Mouse (Mus musculus): ENCODE measurements at regions not wholly inside any gene's neighbourhood (a gene's known extent, or its start where the extent isn't known, plus 50 kb on each side); places are given as distances from the start of the nearest gene placed in this dataset.

DNA sequence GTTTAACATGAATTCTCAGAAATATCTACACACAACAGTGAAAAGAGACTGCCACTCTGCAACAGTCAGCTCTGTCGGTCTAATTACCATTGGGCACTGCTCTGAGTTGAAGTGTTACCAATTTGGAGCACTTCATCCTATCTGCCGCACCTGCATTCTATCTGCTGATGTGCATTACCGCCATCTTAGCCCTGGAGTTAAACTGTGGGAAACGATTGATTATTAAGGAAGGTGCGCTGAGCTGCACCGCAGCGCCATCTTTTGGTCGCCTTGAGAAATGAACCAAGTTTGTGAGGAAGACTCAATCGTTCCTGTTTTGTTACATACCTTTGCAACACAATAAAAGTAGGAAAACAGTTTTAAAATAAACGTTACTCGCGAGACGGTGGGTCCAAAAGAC is 110.5 kb downstream of the Rergl start:
- no peak for DNase-seq (ENCODE audit: low spot score)

DNA sequence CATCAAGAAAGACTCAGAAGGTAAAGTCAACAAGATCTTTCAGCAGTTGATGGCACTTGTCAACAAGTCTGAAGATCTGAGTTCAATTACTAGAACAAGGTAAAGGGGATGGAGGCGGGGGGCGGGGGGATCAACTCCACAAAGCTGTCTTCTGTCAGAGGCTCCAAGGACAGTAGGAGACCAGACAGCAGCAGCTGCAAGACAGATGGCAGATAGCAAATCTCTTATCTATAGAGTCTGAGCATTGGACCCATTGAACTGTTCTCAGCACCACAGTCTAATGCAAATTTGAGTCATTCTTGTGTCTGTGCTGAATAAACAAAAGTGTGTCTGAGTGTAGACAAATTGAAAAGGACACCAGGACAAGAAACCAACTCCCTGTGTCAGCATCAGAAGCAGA is 150.8 kb downstream of the Rergl start:
- DNase-seq (ENCODE audit: low spot score): no peak

DNA sequence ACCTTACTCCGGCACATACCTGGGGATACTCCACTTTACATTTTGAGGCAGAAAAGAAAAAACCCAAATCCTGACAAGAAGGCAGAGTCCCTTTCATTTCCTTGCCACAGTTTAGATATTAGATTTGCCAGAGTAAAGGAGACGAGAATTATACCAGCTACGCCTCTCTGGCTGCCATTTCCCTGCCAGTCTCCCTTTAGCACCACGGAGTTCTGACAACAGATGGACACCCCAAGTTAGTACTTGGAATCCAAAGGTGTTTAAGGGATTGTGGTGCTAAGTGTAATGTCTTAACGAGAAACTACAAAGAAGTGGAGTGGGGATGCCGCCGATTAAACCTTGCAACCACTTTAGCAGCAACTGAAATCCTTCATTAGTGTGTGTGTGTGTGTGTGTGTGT is 176.6 kb downstream of the Rergl start:
- DNase-seq (ENCODE audit: low spot score): no peak

DNA sequence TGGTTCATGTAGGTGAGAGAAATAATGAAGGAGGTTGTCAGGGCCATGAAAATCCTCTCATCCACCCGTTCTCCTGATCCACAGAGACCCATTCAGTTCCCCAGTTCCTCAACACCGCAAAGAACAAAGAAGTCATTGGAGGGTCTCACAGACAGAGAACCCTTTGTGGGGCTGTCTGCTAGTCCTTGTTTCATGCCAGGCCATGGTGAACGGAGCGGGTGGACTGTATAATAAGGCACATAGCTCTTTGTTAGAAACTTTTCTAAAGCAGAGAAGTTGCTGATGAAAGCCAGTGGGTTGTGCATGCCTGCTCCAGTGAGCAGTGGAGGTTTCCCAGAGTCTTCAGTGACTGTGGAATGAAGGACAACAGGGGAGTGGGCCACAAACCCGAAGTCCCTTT is 194.1 kb downstream of the Rergl start:
- no peak for DNase-seq (ENCODE audit: low spot score)

DNA sequence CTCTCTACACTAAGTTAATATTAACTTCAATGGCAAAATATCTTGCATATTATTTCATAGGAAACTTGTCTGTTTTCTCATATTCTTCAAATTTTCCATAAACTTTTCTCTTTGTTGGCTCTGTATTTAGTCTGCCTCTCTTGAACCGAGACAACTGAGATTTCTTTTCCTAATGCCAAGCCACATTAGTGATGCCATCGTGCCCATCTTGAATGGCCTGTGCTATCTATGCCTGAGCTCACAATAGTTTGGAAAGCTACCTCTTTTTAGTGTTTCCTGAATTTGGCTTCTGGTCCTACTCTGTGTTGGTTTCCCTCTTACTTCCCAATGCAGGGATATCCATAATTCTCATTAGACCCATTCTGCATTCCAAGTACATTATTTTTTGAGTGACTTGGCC is 197.5 kb downstream of the Rergl start:
- DNase-seq (ENCODE audit: low spot score): no peak

DNA sequence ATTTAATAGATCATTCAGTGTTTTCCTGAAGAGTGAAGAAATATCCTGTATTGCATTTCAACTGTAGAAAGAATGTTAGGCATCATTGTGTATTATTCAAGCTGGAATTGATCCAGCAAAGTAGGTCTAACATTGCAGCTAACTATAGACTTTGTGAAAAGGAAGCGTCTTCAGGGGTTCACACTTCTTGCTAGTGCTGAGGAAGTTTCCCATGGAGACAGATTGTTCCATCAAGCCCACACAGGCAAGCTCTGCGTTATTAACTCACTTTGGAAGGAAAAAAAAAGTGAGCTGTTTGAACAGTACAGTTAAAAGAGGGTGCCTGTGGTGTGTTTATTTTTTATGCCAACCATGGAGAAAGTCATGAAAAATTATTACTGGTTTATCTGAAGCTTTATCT is 206.1 kb downstream of the Rergl start:
- DNase-seq (ENCODE audit: low spot score): no peak

DNA sequence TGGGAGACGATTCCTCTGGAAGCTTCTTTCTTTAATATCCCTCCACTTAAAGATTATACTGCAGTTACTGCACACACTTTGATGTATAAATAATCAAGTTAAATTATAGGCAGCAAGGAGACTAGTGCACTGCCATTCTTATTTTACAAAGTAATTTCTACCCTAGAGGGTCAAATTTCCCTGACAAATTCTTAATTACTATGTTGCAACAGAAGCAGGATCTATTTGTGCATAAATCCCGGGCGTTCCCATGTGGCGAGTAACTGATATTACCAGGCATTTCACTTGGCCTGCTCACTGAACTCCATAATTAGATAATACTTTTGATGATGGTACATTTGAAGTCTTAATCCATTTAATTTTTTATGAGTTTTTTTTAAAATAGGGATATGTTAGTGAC is 222.7 kb downstream of the Rergl start:
- DNase-seq (ENCODE audit: low spot score): no peak

DNA sequence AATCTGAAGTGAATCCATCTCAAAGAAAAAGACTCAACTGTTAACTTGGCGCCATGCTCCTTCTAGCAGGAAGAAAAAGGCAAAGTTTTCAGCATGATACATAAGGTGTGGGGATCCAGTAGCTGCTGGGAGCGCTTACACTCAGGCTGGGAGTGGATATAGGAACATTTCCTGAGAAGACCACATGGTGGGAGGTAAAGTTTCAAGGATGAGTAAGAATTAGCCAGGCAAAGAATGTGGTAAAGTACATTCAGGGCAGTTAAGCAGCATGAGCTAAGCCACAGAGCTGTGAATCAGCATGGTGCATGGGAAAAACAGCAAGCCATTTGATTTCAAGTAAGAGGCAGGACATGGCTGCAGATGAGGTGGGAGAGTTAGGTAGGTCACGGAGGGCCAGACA is 226.3 kb downstream of the Rergl start:
- DNase-seq (ENCODE audit: low spot score): no peak

DNA sequence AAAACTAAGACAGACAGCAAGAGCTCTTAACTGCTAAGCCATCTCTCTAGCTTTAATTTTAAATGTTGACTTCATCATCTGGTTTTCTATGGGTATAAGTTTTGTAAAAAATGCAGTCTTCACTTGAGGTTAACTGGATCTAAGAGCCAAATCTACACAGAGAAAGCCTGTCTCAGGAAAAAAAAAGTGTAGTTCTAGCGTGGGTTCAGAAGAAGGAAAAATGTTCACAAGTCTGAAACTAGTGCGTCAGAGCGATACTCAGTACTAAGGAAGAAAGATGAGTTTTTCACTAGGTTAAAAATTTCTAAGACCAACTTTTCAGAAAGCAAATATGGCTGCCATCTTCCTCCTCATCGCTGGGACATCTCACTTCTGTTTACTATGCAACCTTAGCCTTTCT is 248.1 kb downstream of the Rergl start:
- DNase-seq (ENCODE audit: low spot score): no peak

DNA sequence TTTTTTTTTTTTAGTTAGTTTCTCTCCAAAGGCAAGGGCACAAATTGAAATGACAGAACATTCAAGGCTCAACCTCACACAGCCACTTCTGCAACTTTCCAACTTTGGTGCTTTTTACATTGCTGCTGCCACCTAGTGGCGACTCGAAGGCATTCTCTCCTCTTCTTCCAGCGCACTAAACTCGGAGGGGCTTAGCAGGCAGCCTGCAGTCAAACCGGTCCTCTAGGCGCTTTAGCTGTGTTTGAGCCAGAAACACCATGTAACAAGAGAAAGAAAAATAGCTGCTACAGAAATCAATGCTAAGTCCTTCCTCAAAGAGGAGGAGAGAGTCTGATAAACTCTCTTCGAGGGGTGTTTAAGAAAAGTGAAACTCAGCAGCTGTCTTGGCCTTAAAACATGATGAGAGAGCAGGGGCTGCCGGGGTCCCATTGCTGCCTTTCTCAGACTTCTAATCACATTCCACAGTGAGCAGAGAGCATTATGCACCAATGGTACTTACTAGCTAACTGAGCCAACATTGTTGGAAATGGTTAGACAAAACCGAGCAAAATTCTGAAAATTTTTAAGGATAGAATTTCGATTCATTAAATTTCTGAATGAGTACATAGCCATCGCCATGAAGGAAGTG is 252.7 kb downstream of the Rergl start:
- DNase-seq (ENCODE audit: low spot score): peak; percentile 76

DNA sequence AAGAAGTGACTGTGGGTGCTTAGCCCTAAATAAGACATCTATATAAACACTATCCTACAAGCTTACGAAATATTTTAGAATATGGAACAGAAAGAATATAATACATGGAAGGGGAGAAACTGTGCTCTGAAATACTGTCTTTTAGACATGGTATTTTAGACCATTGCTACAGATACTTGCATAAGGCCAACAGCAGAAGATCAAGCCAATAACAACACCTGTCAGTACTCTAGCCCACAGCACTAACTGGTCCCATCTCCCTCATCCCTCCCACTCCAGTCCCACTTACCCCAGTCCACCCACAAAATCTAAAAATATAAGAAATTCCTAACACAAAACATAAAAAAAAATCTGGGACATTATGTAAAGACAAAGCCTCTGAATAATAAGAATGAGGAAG is 275.6 kb downstream of the Rergl start:
- no peak for DNase-seq (ENCODE audit: low spot score)

DNA sequence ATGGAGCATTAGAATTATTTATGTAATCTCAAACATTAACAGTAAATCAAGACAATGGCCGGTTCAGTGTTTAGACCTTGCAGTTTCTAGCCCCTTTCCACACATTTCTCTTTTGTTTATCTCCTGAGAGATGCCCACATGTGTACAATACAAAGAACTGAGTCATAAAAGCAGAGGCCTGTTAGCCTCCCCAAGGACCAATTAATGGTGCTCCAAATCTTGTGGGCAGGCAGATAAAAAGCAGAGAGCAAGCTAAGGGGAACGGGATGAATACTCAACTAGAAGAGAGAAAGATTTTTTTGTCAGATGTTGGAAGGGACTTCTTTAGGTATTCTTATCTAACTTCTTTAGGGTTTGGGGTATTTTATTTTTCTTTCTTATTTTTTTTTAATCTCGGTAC is 287.3 kb downstream of the Rergl start:
- no peak for DNase-seq (ENCODE audit: low spot score)

DNA sequence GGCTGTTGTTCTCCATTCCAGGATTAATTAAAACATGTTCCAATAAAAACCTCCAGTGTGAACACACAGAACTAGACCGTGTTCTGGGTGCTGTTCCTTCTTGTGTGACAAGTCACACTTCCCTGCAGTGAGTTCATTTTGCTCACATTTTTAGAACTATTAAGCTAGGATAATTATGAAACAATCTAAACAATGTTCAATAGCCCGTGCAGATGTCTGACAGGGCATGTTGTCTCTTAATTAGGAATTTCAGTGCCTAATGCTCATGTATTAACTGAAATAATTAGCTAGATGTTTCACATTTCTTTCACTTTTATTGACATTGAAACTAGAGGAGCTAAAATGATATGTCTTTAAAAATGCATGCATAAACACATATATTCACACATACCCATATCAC is 291.5 kb downstream of the Rergl start:
- no peak for DNase-seq (ENCODE audit: low spot score)

DNA sequence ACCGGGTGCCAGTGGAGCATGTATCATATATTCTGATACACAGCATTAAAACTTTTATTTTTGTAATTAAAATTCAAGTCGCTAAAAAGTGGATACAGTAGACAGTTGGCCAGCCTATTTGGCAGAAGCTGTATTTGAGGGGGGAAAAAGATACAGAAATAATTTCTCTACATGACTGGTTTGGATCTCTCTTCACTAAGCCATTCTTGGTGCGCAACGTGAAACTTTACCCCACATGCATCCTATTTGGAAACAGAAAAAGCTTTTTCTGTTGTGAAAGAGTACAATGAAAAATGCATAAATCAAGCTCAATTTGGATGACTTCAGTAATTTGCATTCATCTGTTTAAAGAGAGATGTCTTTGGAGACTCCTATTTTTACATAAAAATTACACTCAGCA is 303.2 kb downstream of the Rergl start:
- DNase-seq (ENCODE audit: low spot score): no peak

DNA sequence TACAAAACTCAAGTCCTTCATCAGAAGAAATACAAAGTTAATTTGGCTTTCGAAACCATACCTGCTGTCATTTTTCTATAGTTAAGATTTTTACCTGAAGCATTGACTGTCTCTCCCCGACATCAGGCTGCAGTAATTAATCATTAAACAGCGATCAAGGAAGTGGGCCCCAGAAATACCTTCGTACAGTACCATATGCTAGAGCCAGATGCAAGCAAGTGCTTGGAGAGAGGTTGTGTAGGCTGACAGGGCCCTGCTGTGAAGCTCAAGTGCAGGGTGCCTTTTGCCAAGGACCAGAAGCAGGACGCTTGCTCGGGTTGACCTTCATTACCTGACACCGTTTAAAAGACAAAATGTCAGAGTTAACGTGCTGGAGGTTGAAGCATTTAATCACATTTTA is 315.3 kb downstream of the Rergl start:
- no peak for DNase-seq (ENCODE audit: low spot score)

DNA sequence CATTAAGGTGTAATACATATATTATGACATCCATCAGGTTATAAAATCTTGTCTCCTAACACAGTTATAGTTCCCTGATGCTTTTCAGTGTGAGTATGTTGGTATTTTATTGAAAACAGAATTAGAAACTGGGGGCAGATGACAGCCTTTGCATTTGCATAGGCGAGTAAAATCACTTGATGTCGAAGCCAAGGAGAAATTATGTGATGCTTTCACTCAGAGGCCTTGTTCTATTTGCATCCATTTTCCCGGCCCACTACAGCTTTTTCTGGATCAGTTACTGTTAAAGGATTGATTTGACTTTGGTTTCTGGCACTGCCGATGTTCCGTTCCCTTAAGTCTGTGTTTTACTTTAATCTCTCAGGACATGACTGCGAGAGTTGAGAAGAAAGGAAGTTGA is 341.4 kb downstream of the Rergl start:
- DNase-seq (ENCODE audit: low spot score): no peak

DNA sequence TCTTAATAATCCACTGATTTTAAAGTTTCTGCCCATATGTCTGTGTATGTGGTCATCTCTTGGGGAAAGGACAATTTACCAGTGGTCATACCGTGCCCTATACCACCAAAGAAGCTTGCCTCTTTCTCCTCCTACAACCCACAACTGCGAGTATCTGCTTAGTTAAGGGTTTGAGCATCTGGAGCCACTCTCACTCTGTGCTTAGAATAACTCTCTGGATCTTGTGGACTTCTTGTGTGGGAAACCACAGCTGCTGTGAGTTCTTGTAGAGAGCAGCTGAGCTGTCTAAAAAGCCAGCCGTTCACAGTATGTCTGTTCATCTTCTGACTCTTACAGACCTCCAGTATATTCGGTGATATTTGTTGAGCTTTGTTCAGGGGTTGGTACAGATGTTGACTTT is 342.0 kb downstream of the Rergl start:
- no peak for DNase-seq (ENCODE audit: low spot score)

DNA sequence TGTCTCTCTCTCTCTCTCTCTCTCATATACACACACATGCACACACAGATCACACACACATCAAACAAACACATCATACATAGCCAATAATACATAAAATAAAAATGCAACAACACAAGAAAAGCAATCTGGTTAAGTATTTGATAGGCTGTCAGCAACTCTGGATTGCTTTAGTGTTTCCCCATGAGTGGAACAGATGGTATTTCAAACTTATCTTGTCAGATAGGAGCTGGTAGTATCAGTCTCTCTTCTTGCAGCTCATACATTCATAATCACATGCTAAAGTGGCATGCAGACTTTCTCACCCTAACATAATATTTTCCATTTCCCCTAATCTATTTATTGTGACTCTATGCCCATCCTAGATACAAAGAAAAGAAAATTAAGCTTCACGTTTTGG is 347.0 kb downstream of the Rergl start:
- no peak for DNase-seq (ENCODE audit: low spot score)

DNA sequence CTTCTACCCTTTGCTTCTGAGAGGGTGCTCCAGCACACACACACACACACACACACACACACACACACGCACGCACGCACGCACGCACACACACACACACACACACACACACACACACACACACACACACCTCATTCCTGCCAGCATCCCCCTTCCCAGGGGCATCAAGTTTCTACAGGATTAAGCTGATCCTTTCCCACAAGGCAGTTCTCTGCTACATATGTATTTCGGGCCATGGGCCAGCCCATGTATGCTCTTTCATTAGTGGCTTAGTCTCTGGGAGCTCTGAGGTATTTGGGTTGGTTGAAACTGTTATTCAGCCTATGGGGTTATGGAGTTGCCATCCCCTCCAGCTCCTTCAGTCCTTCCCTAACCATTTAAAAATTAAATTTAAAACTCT is 366.1 kb downstream of the Rergl start:
- DNase-seq (ENCODE audit: low spot score): no peak

DNA sequence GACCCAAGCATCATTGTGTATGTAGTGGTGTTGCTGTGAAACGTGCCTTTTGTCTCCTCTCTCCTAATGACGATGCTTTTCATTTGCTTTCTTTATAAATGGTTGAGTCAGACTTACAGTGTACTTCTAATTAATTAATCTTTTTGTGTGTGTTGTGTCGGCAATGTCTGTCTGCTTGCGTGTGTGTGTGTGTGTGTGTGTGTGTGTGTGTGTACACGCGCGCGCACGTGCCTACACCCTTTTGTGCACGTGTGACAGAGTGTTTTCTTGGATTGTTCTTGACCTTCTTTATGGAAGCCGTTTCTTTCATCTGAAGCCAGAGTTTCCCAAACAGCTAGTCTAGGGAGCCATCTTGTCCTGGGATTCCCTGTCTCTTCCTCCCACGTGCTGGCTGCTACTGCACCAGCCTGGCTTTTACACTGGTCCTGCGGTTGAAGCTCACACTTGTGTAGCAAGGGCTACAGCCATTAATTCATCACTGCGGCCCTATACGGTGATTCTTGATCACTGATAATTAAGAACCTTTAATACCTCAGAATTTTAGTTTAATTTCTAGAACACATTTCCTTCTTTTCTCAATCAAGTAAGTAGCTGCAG is 369.6 kb downstream of the Rergl start:
- DNase-seq (ENCODE audit: low spot score): no peak

DNA sequence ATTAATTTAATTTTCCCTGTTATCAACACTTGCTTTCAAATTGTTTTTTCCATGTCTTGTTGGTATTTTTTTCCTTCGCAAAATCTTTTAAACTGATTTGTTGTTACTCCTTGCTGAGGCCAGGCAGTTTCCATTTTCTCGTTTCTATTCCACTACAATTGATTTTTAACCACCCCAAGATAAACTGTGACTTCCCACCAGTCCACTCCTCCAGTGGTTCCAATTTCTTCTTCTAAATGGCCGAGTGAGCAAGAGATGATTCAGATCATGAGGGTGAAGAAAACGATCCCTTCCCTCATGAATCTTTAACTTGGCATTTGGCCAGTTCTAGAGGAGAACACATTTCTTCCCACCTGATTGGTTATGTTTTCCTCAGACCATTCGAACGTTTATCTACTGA is 393.5 kb downstream of the Rergl start:
- DNase-seq (ENCODE audit: low spot score): no peak

DNA sequence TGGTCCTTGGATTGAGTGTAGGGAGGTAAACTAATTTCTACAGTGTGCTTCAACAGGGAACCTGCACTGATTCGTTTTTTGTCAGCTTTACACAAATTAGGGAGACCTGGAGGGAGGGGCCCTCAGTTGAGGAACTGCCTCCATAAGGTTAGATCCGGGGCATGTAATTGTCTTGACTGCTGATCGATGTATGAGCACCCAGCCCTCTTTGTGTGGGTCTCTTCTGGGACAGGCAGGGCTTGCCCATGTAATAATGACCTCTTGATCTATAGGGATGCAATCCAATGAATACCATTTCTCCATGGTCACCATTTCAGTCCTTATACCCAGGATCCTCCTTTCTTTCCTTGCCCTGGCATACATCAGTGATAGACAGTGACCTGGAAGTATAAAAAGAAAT is 398.4 kb downstream of the Rergl start:
- no peak for DNase-seq (ENCODE audit: low spot score)

DNA sequence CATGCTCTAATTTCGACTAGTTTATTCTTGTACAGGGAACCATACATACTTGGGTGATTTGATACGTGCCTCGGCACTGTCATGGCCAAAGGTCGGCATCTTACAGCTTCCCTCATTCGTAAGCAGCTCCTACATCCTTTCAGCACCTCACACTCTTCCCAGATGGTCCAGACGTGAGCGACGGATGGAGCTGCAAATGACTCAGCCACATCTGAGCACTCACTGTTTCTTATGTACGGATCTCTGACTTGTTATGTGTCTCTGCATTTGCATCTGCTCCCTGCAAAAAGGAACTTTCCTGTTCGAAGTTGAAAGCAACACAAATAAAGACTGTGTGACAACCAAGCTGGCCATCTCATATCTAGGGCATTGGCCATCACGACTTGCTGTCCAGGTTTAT is 402.5 kb downstream of the Rergl start:
- no peak for DNase-seq (ENCODE audit: low spot score)

DNA sequence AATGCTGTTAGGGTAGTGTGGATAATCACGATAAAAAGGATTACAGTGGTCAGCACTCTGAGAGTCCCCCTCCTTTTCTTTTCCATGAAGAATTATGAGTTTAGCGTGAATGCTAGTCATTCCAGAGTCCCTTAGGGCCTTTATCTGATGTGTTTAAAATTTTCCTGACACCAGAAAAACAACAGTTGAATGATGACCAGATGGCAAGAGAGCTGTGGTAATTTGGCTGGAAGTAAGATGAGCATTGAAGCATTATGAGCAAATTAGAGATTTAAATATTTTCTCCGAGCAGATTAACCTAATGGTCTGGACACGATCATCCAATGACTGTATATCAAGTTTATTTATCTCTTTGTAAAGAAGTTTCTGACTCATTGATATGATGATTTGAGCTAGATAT is 417.1 kb upstream of the Igbp1b start:
- DNase-seq (ENCODE audit: low spot score): no peak

DNA sequence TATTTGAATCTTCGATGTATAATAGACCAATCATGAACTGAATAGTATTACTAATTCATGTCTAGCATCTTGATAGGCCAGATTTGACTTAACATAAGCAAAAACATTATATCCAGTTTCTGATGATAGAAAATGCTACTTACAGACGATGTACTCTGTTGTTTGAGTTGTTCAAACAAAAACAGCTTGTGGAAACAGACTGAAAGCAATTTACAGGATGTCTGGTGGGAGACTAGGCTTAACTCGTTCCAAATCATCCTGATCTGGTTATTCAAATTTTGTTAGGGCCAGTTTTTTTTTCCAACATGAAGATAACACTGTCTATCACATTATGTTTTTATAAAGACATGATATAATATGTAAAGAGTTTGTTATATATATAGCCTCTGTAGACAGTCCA is 369.4 kb upstream of the Igbp1b start:
- no peak for DNase-seq (ENCODE audit: low spot score)
